Mouse (Mus musculus): ENCODE results near the gene Mrpl50. TPM values are rescaled to one million over a fixed set of nuclear protein-coding genes. Genes with fewer than 3 reads are reported as not detected.
A peak's percentile ranks its signal among the peaks of the same experiment; 100 is the strongest.

The Mrpl50 gene
- total and polyA plus RNA-seq, 3 experiments: 11.5 to 51.1 (median 46.1) TPM

DNA sequence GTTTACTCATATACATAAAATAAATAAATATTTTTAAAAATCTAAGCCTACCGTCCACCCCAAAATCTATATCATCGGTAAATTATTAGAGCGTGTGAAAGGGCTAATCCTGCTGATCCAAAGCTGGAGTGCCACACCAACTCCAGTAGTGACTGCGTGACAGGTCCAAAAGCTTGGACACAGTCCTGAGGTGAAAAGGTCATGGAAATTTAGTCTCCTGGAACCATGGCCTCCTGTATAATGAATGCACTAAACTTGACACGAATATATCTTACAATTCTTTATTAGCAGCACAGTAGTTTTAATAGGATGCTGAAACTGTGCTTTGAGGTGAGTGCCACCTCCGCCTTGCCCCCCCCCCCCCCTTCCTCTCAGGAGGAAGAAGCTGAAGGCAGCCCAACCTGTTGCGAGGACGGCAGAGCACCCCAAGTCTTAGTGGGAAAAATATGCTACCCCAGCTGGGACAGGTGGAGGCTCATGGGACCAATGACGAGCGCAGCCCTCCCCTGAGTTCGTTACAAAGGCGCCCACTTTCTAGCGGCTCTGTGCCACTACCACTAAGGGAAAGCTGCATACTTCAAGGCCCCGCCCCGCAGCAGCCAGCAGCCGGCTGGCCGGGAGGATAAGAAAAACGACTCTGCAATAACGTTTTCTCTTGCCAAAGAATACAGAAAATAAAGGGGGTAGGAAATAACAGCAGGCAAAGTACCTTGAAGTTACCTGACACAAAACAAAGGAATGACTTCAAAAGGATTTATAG is 42.6 kb downstream of the Mrpl50 start:
- Histone ChIP-seq H3K4me1 (ENCODE audit: control insufficient read depth, insufficient read depth, low read length) (no peaks in the 10 kb centered on the region), H3K9ac (ENCODE audit: low read depth, low read length) (no peak overlapping the region), H3K27ac (no peak overlapping the region), H3K27me3 (ENCODE audit: control insufficient read depth, insufficient read depth, low read length) (no peaks in the 10 kb centered on the region), H3K79me2 (replicated peaks; ENCODE audit: control insufficient read depth, insufficient read depth, low read length) (no peaks in the 10 kb centered on the region), H3K36me3 (ENCODE audit: control insufficient read depth, insufficient read depth, low read length) (no peaks in the 10 kb centered on the region), H3K4me3 (no peak overlapping the region)
- intact Hi-C loops (cut with DNase I): no loop called here
- 19% methylated on average over 19 of the region's 19 CpGs for WGBS
- TF ChIP-seq CTCF (IDR thresholded peaks at IDR 0.05): no peak
- no peak for TF ChIP-seq POLR2A (IDR thresholded peaks at IDR 0.05; ENCODE audit: insufficient read depth, low read depth, low read length)
- TF ChIP-seq EP300 (IDR thresholded peaks at IDR 0.05; ENCODE audit: insufficient read depth, low read depth, low read length): no peak
- peak in 1 of 2 experiments; percentile 6 for DNase-seq

DNA sequence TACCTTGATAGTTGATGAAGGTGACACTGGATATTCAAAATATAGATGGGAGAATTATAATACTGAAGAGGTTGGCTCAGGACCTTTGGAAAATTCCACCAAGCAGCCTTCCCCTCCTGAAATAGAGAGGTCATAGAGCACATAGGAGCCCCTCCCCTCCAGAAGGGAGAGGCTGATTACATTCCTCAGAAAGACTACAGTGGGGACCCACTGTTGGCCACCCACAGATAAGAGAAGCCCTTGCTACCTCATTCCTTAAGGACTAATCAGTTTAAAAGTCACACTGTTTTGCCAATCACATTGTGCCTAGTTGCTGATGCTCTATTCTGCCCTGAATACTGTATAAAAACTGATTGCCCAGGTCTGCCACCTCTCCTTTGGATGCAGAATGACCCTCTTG is 46.3 kb downstream of the Mrpl50 start:
- Histone ChIP-seq H3K4me1 (ENCODE audit: control insufficient read depth, insufficient read depth, low read length) (no peaks in the 10 kb centered on the region), H3K4me3 (no peak overlapping the region), H3K9ac (ENCODE audit: low read depth, low read length) (no peak overlapping the region), H3K36me3 (ENCODE audit: control insufficient read depth, insufficient read depth, low read length) (no peaks in the 10 kb centered on the region), H3K27me3 (ENCODE audit: control insufficient read depth, insufficient read depth, low read length) (no peaks in the 10 kb centered on the region), H3K79me2 (replicated peaks; ENCODE audit: control insufficient read depth, insufficient read depth, low read length) (no peaks in the 10 kb centered on the region), H3K27ac (no peak overlapping the region)
- no peak for TF ChIP-seq EP300 (IDR thresholded peaks at IDR 0.05; ENCODE audit: insufficient read depth, low read depth, low read length)
- TF ChIP-seq POLR2A (IDR thresholded peaks at IDR 0.05; ENCODE audit: insufficient read depth, low read depth, low read length): no peak
- no peak for TF ChIP-seq CTCF (IDR thresholded peaks at IDR 0.05)
- no peak for DNase-seq
- intact Hi-C loops (cut with DNase I): no loop called here

DNA sequence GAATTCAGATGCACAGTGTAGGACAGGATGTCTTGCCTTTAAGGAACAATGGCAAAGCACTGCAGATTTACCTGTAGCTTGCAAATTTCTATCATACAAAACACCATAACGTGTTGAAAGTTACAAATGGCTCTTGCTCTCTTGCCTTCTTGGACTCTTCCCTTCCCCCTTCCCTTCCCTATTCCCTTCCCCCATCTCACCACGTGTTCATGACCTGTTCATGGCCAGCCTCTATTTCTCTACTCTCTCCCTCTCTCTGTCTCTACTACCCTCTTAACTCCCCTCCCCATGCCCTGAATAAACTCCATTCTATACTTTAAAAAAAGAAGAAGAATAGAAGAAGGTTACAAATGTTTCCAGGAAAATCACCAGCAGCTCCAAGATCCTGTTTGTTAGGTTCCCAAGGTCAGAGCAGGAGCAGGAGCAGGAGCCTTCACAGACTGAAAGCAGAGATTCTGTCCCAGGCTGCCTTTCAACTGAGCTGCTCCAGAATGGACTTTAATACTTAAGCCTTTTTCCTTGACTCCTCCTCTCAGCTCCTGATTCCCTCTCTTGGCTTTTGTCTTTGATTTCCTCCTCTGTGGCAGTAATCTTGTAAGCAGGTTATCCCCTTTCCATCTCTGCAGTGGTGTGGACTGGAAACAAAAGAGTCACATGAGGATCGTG is 47.3 kb downstream of the Mrpl50 start, which contains the start of gene Acnat1:
TSS of gene Acnat1 (minus strand) at position 478 of the 666 bp plus-strand sequence.
- intact Hi-C loops (cut with DNase I): no loop called here
- Histone ChIP-seq H3K9ac (ENCODE audit: low read depth, low read length) (no peak within 1 kb of the TSS), H3K79me2 (replicated peaks; ENCODE audit: control insufficient read depth, insufficient read depth, low read length) (no peaks in the 10 kb centered on the region), H3K27ac (no peak within 1 kb of the TSS), H3K4me1 (ENCODE audit: control insufficient read depth, insufficient read depth, low read length) (no peaks in the 10 kb centered on the region), H3K36me3 (ENCODE audit: control insufficient read depth, insufficient read depth, low read length) (no peaks in the 10 kb centered on the region), H3K27me3 (ENCODE audit: control insufficient read depth, insufficient read depth, low read length) (no peaks in the 10 kb centered on the region), H3K4me3 (no peak within 1 kb of the TSS)
- no peak for DNase-seq
- 49% methylated on average over 3 of the region's 3 CpGs for WGBS
- TF ChIP-seq CTCF (IDR thresholded peaks at IDR 0.05): no peak
- TF ChIP-seq EP300 (IDR thresholded peaks at IDR 0.05; ENCODE audit: insufficient read depth, low read depth, low read length): no peak
- no peak for TF ChIP-seq POLR2A (IDR thresholded peaks at IDR 0.05; ENCODE audit: insufficient read depth, low read depth, low read length)

DNA sequence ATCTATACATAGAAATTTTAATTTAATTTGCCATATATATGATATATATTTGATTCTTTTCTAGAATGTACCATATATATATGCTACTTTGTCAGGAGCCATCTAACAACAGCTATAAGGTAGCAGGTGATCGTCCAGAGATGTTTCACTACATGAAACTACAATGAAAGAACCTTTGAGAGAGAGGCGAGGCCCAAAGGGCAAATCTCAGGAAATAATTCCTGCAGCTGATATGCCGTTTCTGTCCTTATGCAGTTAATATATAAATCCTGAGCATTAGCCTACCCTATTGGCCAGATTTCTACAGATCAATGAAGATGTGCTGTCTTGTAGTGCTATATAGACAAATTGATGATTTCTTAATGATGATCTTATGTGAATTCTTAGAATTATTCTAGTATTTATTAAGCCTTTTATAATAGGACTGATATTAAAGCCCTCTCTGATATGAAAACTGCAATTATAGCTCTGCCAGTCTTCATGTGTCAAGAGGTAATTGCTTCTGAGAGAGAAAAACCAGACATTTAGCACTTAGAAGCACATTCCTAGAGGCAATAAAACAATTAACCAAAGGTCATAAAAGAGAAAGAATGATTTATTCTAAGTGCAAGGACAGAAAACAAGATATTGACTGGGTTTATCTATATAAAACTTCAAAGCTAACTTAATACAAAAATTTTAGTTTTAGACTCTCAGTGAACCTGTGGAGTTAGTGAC is 51.3 kb downstream of the Mrpl50 start:
- WGBS: 67% methylated on average over 3 of the region's 3 CpGs
- intact Hi-C loops (cut with DNase I): no loop called here
- Histone ChIP-seq H3K9ac (ENCODE audit: low read depth, low read length) (no peak overlapping the region), H3K4me1 (ENCODE audit: control insufficient read depth, insufficient read depth, low read length) (no peaks in the 10 kb centered on the region), H3K27ac (no peak overlapping the region), H3K27me3 (ENCODE audit: control insufficient read depth, insufficient read depth, low read length) (no peaks in the 10 kb centered on the region), H3K36me3 (ENCODE audit: control insufficient read depth, insufficient read depth, low read length) (no peaks in the 10 kb centered on the region), H3K4me3 (no peak overlapping the region), H3K79me2 (replicated peaks; ENCODE audit: control insufficient read depth, insufficient read depth, low read length) (no peaks in the 10 kb centered on the region)
- DNase-seq: no peak
- no peak for TF ChIP-seq CTCF (IDR thresholded peaks at IDR 0.05)
- TF ChIP-seq EP300 (IDR thresholded peaks at IDR 0.05; ENCODE audit: insufficient read depth, low read depth, low read length): no peak
- no peak for TF ChIP-seq POLR2A (IDR thresholded peaks at IDR 0.05; ENCODE audit: insufficient read depth, low read depth, low read length)

DNA sequence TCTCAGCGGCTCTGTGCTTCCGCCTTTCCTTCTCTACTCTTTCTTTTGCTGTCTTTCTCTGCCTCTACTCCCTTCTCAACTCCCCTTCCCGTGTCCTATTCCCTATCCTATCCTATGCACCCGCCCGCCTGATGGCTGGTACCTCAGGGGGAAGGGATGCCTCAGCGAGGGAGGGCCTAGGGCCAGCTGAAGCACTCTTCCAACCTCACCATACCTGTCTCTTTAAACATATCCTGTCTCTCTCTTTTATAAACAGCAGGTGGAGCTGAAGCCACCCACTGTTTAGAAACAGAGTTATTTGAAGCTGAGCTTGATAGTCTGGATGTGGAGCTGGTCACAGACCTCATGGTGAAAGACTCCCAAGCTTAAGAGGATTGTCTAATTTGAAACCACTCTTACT is 53.5 kb downstream of the Mrpl50 start:
- H3K27ac ChIP-seq: no peak overlapping the region
- intact Hi-C loops (cut with DNase I): no loop called here
- H3K4me1 ChIP-seq (ENCODE audit: control insufficient read depth, insufficient read depth, low read length): no peaks in the 10 kb centered on the region
- DNase-seq: no peak
- no peak overlapping the region for H3K9ac ChIP-seq (ENCODE audit: low read depth, low read length)
- H3K79me2 ChIP-seq (replicated peaks; ENCODE audit: control insufficient read depth, insufficient read depth, low read length): no peaks in the 10 kb centered on the region
- 88% methylated on average over 6 of the region's 6 CpGs for WGBS
- H3K27me3 ChIP-seq (ENCODE audit: control insufficient read depth, insufficient read depth, low read length): no peaks in the 10 kb centered on the region
- no peaks in the 10 kb centered on the region for H3K36me3 ChIP-seq (ENCODE audit: control insufficient read depth, insufficient read depth, low read length)
- TF ChIP-seq POLR2A (IDR thresholded peaks at IDR 0.05; ENCODE audit: insufficient read depth, low read depth, low read length) (no peak), CTCF (IDR thresholded peaks at IDR 0.05) (0 out of 2 replicates have a peak, but pooled peaks have one; percentile 7), EP300 (IDR thresholded peaks at IDR 0.05; ENCODE audit: insufficient read depth, low read depth, low read length) (no peak)
- no peak overlapping the region for H3K4me3 ChIP-seq

Other genes with a start within 250 kb of the Mrpl50 start
- gene Acnat2, start 112.9 kb downstream of the Mrpl50 start, total RNA-seq (2021): not detected
- gene Acnat2, start 112.9 kb downstream of the Mrpl50 start, polyA plus RNA-seq (2012; rRNA removed): not detected in 2 replicates
- not detected for gene Acnat1, start 47.2 kb downstream of the Mrpl50 start, total RNA-seq (2021)
- gene Acnat1, start 47.2 kb downstream of the Mrpl50 start, polyA plus RNA-seq (2012; rRNA removed): not detected in 2 replicates
- under 1 TPM in 1 of 2 experiments, not detected in 1; 0.29 TPM for gene Baat, start 14.5 kb downstream of the Mrpl50 start, total RNA-seq (2021)
- gene Baat, start 14.5 kb downstream of the Mrpl50 start, polyA plus RNA-seq (2012; rRNA removed): not detected in 2 replicates
- gene Zfp189, start 83 bp upstream of the Mrpl50 start, total RNA-seq (2021): 1 to 10 TPM; 6.2 to 6.5 TPM
- gene Zfp189, start 83 bp upstream of the Mrpl50 start, polyA plus RNA-seq (2012; rRNA removed): 1.3 and 2.1 TPM in 2 replicates
- 1 to 10 TPM; 2.0 to 3.9 TPM for gene Aldob, start 28.5 kb upstream of the Mrpl50 start, total RNA-seq (2021)
- 0.72 and 5.9 TPM in 2 replicates for gene Aldob, start 28.5 kb upstream of the Mrpl50 start, polyA plus RNA-seq (2012; rRNA removed)
- 10 to 100 TPM; 53.5 to 61.8 TPM for gene Tmem246, start 76.8 kb upstream of the Mrpl50 start, total RNA-seq (2021)
- 77.3 and 106 TPM in 2 replicates for gene Tmem246, start 76.8 kb upstream of the Mrpl50 start, polyA plus RNA-seq (2012; rRNA removed)
- gene Rnf20, start 110.9 kb upstream of the Mrpl50 start, total RNA-seq (2021): 10 to 100 TPM; 34.9 to 36.1 TPM
- gene Rnf20, start 110.9 kb upstream of the Mrpl50 start, polyA plus RNA-seq (2012; rRNA removed): 11.8 and 19.8 TPM in 2 replicates
- gene Ppp3r2, start 160.9 kb upstream of the Mrpl50 start, total RNA-seq (2021): not detected
- gene Ppp3r2, start 160.9 kb upstream of the Mrpl50 start, polyA plus RNA-seq (2012; rRNA removed): not detected in 2 replicates